Mouse (Mus musculus) hindbrain, embryonic 13.5 days (tissue): ENCODE data around the gene Ppp2r5a. TPM values are rescaled to one million over a fixed set of nuclear protein-coding genes. Genes with fewer than 3 reads are reported as not detected.

ENCODE experiments used
- ATAC-seq: fragments of 200-750 bp; cut with Nextera tagmentation; 2 replicates; pipeline ENCODE4 v1.8.0; 2017; ENCODE audit warnings: moderate TSS enrichment; ENCODE audit not compliant: low FRiP score
- H3K27ac ChIP-seq: fragments of 300-500 bp; sonication (generic); 2 replicates; pipeline ENCODE4 v1.5.1; 2015; ENCODE audit warnings: inconsistent platforms, mild to moderate bottlenecking, moderate library complexity
- H3K27me3 ChIP-seq: fragments of 300-500 bp; sonication (generic); 2 replicates; pipeline ENCODE4 v1.6.1; 2015; ENCODE audit warnings: mild to moderate bottlenecking, inconsistent platforms
- H3K36me3 ChIP-seq: fragments of 300-500 bp; sonication (generic); 2 replicates; pipeline ENCODE4 v1.6.1; 2015; ENCODE audit warnings: mild to moderate bottlenecking, inconsistent platforms
- H3K4me1 ChIP-seq: fragments of 300-500 bp; sonication (generic); replicated peaks from 2 replicates; pipeline ENCODE4 v1.6.1; 2015; ENCODE audit warnings: inconsistent platforms
- H3K4me2 ChIP-seq: fragments of 300-500 bp; sonication (generic); 2 replicates; pipeline ENCODE4 v1.6.1; 2015; ENCODE audit warnings: inconsistent platforms, mild to moderate bottlenecking, moderate library complexity
- H3K4me3 ChIP-seq: fragments of 300-500 bp; sonication (generic); 2 replicates; pipeline ENCODE4 v1.5.1; 2015; ENCODE audit warnings: mild to moderate bottlenecking, inconsistent platforms
- H3K9ac ChIP-seq: fragments of 300-500 bp; sonication (generic); 2 replicates; pipeline ENCODE4 v1.6.1; 2015; ENCODE audit warnings: mild to moderate bottlenecking, inconsistent platforms
- H3K9me3 ChIP-seq: fragments of 300-500 bp; sonication (generic); 2 replicates; pipeline ENCODE4 v1.6.1; 2016; ENCODE audit warnings: inconsistent platforms
- WGBS: fragments of 180-500 bp; shearing (Covaris S2); methylation state at CpG from one replicate; pipeline ENCODE4 v1.1.7; 2015; 5-methylcytosine and 5-hydroxymethylcytosine counted together
- polyA plus RNA-seq: library from polyadenylated mRNA; unstranded; fragments of >200 nt; fragmentation: Nextera tagmentation; extraction: Ambion mirVana; gene quantifications from 2 replicates; pipeline ENCODE4 v1.2.1, GENCODE M21; 2015

The Ppp2r5a gene
- polyA plus RNA-seq, 1 experiment from 2014 or later, result 7.5 TPM

DNA sequence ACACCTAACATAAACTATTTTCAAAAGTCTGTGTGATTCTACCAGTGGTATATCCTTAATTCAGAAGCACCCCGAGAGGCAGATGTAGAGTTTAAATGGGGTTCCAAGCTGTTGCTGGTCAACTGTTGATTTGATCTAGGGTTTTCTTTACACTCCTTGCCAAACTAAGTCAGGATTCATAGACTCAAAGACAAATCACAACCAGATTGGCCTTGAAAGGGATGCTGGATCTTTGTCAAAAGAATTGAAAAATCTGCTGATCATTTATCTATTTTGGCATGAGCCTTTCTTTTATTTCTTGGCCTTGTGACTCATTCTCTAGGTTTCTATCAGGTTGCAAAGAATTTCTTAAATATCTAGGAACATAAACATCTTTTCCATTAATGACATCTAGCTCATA is 7.9 kb downstream of the Ppp2r5a start:
- Histone ChIP-seq H3K4me1 (peaks cover 8% of the 10 kb centered on the region; the same call in 1 of the 2 replicates), H3K9ac (no peak overlapping the region), H3K9me3 (no peaks in the 10 kb centered on the region), H3K27ac (no peak overlapping the region), H3K4me2 (peak overlapping the region; percentile 62), H3K27me3 (peaks cover 9% of the 10 kb centered on the region), H3K4me3 (peak overlapping the region; percentile 72), H3K36me3 (no peaks in the 10 kb centered on the region)
- WGBS, result 40% methylated on average over 1 of the region's 1 CpGs
- ATAC-seq, result no peak

DNA sequence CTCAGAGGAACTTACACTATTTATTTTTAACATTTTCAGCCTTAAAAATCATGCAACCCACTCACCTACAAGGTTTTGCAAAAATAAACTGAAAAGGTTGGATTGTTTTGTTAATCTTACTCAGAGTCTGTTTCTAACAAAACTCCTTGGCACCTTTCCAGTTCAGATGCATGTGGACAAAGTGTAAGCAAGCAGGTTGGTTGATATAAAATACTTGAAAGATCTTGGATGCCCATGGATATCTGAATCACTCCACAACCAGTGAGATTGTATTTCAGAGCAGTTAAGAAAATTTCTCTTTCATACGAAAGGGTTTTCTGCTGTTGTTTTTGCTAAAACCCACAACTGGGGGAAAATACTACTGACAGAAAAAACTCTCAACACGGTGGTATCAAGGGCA is 8.9 kb downstream of the Ppp2r5a start:
- WGBS, result 69% methylated on average over 2 of the region's 2 CpGs
- no peaks in the 10 kb centered on the region for H3K36me3 ChIP-seq
- H3K9me3 ChIP-seq, result no peaks in the 10 kb centered on the region
- peaks cover 7% of the 10 kb centered on the region for H3K27me3 ChIP-seq
- ATAC-seq, result no peak
- H3K27ac ChIP-seq, result no peak overlapping the region
- H3K4me1 ChIP-seq, result peaks cover 8% of the 10 kb centered on the region; the same call in 1 of the 2 replicates
- no peak overlapping the region for H3K4me2 ChIP-seq
- H3K4me3 ChIP-seq, result no peak overlapping the region
- H3K9ac ChIP-seq, result no peak overlapping the region

DNA sequence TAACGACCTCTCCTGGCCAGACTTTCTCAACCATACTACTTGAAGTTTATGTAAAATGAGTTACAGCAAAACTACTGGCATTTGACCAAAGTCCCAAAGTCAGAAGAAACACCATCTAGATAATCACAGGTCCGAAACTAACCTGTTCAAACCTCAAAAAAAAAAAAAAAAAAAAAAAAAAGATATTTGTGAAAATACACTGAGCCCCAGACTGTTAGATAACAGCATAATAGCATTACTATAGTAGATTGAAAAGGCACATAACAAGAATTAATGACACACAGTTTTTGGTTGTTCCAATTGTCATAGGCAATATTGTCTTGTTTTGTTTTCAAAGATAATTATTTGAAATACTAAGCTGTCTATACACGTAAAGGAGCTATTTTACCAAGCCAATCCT is 9.5 kb downstream of the Ppp2r5a start:
- Histone ChIP-seq H3K27ac (no peak overlapping the region), H3K4me2 (no peak overlapping the region), H3K9me3 (no peaks in the 10 kb centered on the region), H3K36me3 (no peaks in the 10 kb centered on the region), H3K27me3 (peaks cover 7% of the 10 kb centered on the region), H3K4me3 (no peak overlapping the region), H3K4me1 (peaks cover 8% of the 10 kb centered on the region; the same call in 1 of the 2 replicates), H3K9ac (no peak overlapping the region)
- 91% methylated on average over 3 of the region's 3 CpGs for WGBS
- no peak for ATAC-seq

DNA sequence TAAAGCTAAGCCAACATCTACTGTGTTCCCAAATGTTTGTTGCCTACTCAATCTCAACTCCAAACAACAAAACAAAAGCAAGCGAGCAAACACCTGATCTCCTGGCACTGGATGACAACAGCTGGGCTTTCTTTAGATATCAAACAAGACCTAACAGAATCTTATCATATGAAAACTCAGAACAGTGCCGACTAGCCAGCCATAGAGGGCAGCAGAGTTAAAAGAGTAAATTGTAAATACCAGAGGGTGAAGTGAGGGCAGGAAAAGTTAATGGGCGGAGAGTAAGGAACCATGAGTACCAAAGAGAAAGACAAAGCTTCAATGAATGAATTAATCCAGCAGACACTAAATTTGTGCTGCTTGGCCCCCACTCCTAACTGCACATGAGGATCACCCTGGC is 11.8 kb downstream of the Ppp2r5a start:
- Histone ChIP-seq H3K4me2 (no peak overlapping the region), H3K4me1 (peaks cover 6% of the 10 kb centered on the region; the same call in 1 of the 2 replicates), H3K27ac (no peak overlapping the region), H3K4me3 (no peak overlapping the region), H3K27me3 (peaks cover 7% of the 10 kb centered on the region), H3K9me3 (no peaks in the 10 kb centered on the region), H3K36me3 (no peaks in the 10 kb centered on the region), H3K9ac (no peak overlapping the region)
- 27% methylated on average over 3 of the region's 3 CpGs for WGBS
- no peak for ATAC-seq

DNA sequence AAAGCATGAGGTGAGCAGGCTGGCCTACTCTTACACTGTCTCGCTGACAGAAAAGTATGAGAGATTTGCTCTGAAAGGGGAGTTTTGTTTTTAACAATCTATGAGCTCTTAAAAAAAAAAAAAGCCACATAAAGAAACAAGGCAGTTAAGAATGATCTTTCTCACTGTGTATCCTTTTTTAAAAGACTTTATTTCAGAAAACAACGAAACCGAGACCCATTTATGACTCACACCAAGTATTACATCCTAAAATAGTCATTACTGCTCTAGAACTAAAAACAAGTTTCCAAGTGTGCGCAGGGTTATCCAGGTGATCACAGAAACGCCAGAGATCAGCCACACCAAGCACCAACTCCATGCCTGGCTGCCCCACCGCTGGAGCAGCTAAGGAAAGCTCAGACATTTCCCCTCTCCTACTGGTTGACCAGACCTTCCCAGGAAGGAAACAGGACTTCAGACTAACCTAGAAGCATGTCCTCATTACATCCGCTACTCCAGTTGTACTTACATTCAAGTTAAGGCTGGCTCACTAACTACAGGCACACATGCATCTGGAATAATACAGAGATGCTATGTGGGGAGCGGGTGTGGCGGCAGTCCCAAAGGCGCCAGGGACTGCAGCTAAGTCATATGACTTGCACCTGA is 18.2 kb downstream of the Ppp2r5a start:
- H3K4me1 ChIP-seq, result no peaks in the 10 kb centered on the region
- no peak overlapping the region for H3K27ac ChIP-seq
- no peaks in the 10 kb centered on the region for H3K9me3 ChIP-seq
- H3K27me3 ChIP-seq, result no peaks in the 10 kb centered on the region
- H3K36me3 ChIP-seq, result no peaks in the 10 kb centered on the region
- no peak overlapping the region for H3K9ac ChIP-seq
- H3K4me3 ChIP-seq, result no peak overlapping the region
- no peak overlapping the region for H3K4me2 ChIP-seq
- no peak for ATAC-seq
- 96% methylated on average over 10 of the region's 10 CpGs for WGBS

DNA sequence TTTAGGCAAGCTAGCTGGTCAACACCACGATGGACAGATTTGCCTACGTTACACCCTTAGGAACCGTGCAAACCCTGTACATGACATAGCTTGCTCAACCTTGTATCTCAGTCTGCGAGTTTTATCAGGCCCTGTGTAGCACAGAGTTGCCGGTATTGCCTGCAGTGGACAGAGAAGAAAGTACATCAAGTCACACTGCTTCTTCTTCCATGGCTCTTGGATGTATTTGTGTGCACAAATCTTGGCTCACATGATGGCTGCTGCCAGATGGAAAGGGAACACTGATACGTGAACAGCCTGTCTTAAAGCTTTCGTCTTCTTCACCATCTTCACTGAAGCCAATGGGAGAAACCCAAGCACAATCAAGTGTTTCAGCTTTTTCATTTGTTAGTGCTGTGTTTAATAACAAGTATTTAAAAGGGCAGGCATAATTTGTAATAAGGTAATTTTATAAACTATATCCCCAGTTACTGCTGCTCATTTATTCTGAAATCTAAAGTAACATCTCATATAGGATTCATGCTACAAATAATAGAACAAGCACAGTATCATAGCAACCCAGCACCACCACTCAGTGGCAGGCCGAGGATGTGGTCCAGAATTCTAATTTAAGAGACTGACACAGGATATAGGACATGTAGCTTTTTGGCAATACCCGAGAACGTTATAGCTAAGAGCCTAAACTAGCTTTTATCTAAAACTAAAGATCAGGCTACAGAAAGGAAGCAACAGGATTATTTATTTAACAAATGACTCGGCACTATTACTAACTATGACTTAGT is 20.9 kb downstream of the Ppp2r5a start:
- H3K27ac ChIP-seq, result no peak overlapping the region
- H3K36me3 ChIP-seq, result no peaks in the 10 kb centered on the region
- ATAC-seq, result no peak
- no peak overlapping the region for H3K4me3 ChIP-seq
- H3K9me3 ChIP-seq, result no peaks in the 10 kb centered on the region
- no peaks in the 10 kb centered on the region for H3K4me1 ChIP-seq
- H3K4me2 ChIP-seq, result no peak overlapping the region
- H3K27me3 ChIP-seq, result no peaks in the 10 kb centered on the region
- 84% methylated on average over 11 of the region's 11 CpGs for WGBS
- H3K9ac ChIP-seq, result no peak overlapping the region

DNA sequence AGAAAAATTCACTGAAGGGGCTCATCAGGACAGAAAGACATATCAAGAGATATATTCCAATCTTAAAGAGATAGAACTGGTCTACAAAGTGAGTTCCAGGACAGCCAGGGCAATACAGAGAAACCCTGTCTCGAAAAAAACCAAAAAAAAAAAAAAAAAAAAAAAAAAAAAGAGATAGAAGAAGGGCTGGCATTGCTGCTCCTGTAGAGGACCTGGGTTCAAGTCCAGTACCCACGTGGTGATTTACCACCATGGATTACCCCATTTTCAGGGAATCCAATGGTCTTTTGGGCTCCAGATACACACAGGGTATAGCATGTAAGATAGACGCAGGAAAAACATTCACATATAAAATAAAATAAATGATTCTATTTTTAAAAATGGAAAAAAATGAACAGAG is 22.2 kb downstream of the Ppp2r5a start:
- 96% methylated on average over 3 of the region's 3 CpGs for whole genome bisulfite sequencing
- H3K36me3 ChIP-seq, result no peaks in the 10 kb centered on the region
- no peak for ATAC-seq
- no peak overlapping the region for H3K9ac ChIP-seq
- H3K4me3 ChIP-seq, result no peak overlapping the region
- H3K27me3 ChIP-seq, result no peaks in the 10 kb centered on the region
- no peak overlapping the region for H3K27ac ChIP-seq
- H3K4me2 ChIP-seq, result no peak overlapping the region
- no peaks in the 10 kb centered on the region for H3K4me1 ChIP-seq
- H3K9me3 ChIP-seq, result no peaks in the 10 kb centered on the region

DNA sequence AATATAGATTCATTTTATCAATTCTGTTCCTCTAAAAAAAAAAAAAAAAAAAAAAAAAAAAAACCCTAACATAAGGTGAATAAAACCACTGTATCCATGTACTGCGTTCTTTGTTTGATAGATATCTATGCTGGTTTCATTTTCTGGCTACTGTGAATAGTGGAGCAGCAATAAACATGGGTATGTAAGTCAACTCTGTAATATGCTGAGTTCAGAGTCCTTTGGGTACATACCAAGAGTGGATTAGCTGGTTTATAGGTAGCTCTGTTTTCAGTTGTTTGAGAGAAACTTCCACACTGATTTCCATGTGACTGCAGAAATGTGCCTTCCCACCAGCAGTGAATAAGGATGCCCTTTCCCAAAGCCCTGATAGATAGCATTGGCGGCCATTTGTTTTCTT is 25.0 kb downstream of the Ppp2r5a start:
- no peak overlapping the region for H3K27ac ChIP-seq
- H3K36me3 ChIP-seq, result no peaks in the 10 kb centered on the region
- no peaks in the 10 kb centered on the region for H3K9me3 ChIP-seq
- H3K27me3 ChIP-seq, result no peaks in the 10 kb centered on the region
- 94% methylated on average over 2 of the region's 2 CpGs for WGBS
- ATAC-seq, result no peak
- H3K9ac ChIP-seq, result no peak overlapping the region
- H3K4me1 ChIP-seq, result no peaks in the 10 kb centered on the region
- no peak overlapping the region for H3K4me2 ChIP-seq
- no peak overlapping the region for H3K4me3 ChIP-seq

DNA sequence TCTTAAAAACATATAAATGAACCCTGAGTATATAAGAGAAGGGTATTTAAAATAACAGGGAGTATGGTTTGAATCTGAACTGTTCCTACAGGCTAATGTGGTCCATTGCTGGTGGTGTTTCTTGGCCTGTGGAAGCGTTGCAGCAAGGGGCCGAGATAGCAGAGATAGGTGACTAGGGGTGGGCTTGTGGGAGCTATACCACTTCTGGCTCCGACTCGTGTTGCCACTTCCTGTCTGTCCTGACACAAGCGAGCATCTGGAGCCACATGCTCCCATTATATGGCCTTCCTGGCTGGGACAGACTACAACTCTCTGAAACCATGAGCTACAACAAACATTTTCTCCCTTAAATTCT is 27.5 kb downstream of the Ppp2r5a start:
- Histone ChIP-seq H3K27ac (no peak overlapping the region), H3K36me3 (no peaks in the 10 kb centered on the region), H3K4me2 (no peak overlapping the region), H3K9me3 (no peaks in the 10 kb centered on the region), H3K9ac (no peak overlapping the region), H3K27me3 (no peaks in the 10 kb centered on the region), H3K4me1 (no peaks in the 10 kb centered on the region), H3K4me3 (no peak overlapping the region)
- 96% methylated on average over 5 of the region's 5 CpGs for WGBS
- no peak for ATAC-seq

DNA sequence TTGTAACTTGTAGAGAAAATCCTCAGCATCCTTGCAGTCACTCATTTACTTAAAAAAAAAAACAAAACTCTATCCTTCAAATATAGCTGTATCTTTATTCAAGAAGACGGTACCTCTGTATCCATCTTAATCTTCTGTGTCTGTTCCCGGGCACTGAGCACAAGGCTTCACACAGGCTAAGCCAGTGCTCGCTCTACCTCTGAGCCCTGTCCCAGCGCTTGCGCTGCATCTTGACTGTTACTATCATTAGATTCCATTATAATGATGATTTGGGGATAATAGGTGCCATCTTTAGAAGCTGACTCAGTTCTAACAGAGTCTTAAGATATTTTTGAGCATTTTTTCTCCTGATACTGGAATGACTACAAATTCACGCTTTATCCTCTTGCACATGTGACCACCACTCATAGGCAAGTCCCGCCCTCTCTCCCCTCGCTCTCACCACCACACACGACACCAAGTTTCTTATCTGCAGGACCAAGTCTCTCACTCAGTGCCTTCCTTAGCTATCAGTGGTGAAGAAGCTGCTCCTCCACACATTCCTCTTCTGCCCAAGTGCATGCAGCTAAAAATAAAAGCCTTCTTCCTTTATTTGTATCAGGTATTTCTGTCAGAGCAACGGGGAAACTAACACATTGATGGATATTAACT is 28.0 kb downstream of the Ppp2r5a start:
- no peaks in the 10 kb centered on the region for H3K36me3 ChIP-seq
- no peak for ATAC-seq
- H3K27me3 ChIP-seq, result no peaks in the 10 kb centered on the region
- no peak overlapping the region for H3K9ac ChIP-seq
- no peaks in the 10 kb centered on the region for H3K4me1 ChIP-seq
- no peak overlapping the region for H3K4me3 ChIP-seq
- no peaks in the 10 kb centered on the region for H3K9me3 ChIP-seq
- H3K4me2 ChIP-seq, result no peak overlapping the region
- 95% methylated on average over 10 of the region's 10 CpGs for WGBS
- H3K27ac ChIP-seq, result no peak overlapping the region

DNA sequence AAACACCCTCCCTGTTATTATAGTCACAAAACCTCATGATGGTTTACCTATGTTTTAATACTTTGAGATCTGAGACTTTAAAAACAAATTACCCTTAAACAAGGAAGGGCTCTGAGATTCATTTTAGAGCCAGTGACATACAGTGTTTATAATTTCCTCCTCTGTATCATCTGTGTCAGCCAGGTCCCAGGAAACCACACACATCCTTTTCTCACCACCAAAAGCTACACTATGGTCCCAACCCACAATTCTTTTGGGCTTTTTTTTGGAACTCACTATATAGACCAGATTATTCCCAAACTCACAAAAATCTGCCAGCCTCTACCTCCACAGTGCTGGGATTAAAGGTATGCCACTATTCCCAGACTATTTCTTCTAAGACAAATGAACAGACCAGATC is 33.9 kb downstream of the Ppp2r5a start:
- H3K27me3 ChIP-seq, result no peaks in the 10 kb centered on the region
- H3K27ac ChIP-seq, result no peak overlapping the region
- H3K9me3 ChIP-seq, result no peaks in the 10 kb centered on the region
- H3K36me3 ChIP-seq, result 0 out of 2 replicates have a peak, but pooled peaks cover 3% of the 10 kb centered on the region
- H3K4me3 ChIP-seq, result no peak overlapping the region
- no peak overlapping the region for H3K9ac ChIP-seq
- ATAC-seq, result no peak
- no peaks in the 10 kb centered on the region for H3K4me1 ChIP-seq
- H3K4me2 ChIP-seq, result no peak overlapping the region

DNA sequence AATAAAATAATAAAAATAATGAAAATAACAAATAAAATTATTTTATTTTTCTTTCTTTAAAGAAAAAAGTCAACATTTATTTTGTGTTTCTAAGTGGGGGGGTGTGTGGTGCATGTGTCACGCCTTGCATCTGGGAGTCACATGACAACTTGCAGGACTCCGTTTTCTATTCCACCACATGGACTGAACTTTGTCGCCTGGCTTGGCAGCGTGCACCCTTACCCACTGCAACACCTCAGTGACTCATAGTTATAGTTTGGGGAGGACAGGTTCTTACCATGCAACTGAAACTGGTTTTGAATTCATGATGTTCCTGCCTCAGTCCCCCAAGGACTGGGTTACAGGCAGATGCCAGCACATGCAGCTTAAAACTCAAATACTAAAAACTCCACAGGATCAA is 34.9 kb downstream of the Ppp2r5a start:
- Histone ChIP-seq H3K27me3 (no peaks in the 10 kb centered on the region), H3K4me3 (no peak overlapping the region), H3K4me1 (no peaks in the 10 kb centered on the region), H3K9ac (no peak overlapping the region), H3K36me3 (0 out of 2 replicates have a peak, but pooled peaks cover 3% of the 10 kb centered on the region), H3K9me3 (no peaks in the 10 kb centered on the region), H3K4me2 (no peak overlapping the region), H3K27ac (no peak overlapping the region)
- no peak for ATAC-seq
- WGBS, result 92% methylated on average over 4 of the region's 4 CpGs
